Mouse (Mus musculus): ENCODE data around the gene Btnl10.

The Btnl10 gene

GRCm38 (mm10) chr11:58959186-58959825 lies 41.6 kb downstream of the Btnl10 start:
- DNase-seq (ENCODE audit: low spot score in 2 of 2), result no peak

- peak; percentile 65 to 78 for DNase-seq (ENCODE audit: low spot score in 2 of 2)
Observed at GRCm38 (mm10) chr11:58959921-58960465, 42.3 kb downstream of the Btnl10 start.

GRCm38 (mm10) chr11:58961364-58962177 lies 43.9 kb downstream of the Btnl10 start:
- DNase-seq (ENCODE audit: low spot score in 2 of 2), result no peak

- no peak for DNase-seq (ENCODE audit: low spot score in 2 of 2)
Observed at GRCm38 (mm10) chr11:58963543-58963942, 45.8 kb downstream of the Btnl10 start.

GRCm38 (mm10) chr11:58964216-58964615 lies 46.5 kb downstream of the Btnl10 start:
- DNase-seq (ENCODE audit: low spot score in 2 of 2), result no peak

GRCm38 (mm10) chr11:58965001-58965760 lies 47.5 kb downstream of the Btnl10 start:
- DNase-seq (ENCODE audit: low spot score in 2 of 2), result no peak

- no peak for DNase-seq (ENCODE audit: low spot score in 2 of 2)
Observed at GRCm38 (mm10) chr11:58967346-58967745, 49.6 kb downstream of the Btnl10 start.

GRCm38 (mm10) chr11:58968551-58968950 lies 50.8 kb downstream of the Btnl10 start:
- DNase-seq (ENCODE audit: low spot score in 2 of 2), result no peak

GRCm38 (mm10) chr11:58969027-58969426 lies 51.3 kb downstream of the Btnl10 start:
- DNase-seq (ENCODE audit: low spot score in 2 of 2), result no peak

GRCm38 (mm10) chr11:58969659-58970058 lies 52.0 kb downstream of the Btnl10 start:
- no peak for DNase-seq (ENCODE audit: low spot score in 2 of 2)

- DNase-seq (ENCODE audit: low spot score in 2 of 2), result no peak
Observed at GRCm38 (mm10) chr11:58970831-58971530, 53.3 kb downstream of the Btnl10 start.

GRCm38 (mm10) chr11:58971796-58972195 lies 54.1 kb downstream of the Btnl10 start:
- DNase-seq (ENCODE audit: low spot score in 2 of 2), result no peak

GRCm38 (mm10) chr11:58974414-58974813 lies 56.7 kb downstream of the Btnl10 start:
- DNase-seq (ENCODE audit: low spot score in 2 of 2), result no peak
